Mouse (Mus musculus) CH12.LX (cell line): ENCODE data around the gene Pnliprp1. TPM values are rescaled to one million over a fixed set of nuclear protein-coding genes. Genes with fewer than 3 reads are reported as not detected.

ENCODE experiments used
- DNase-seq: peaks from one replicate; pipeline ENCODE4 v3.0.0-alpha.2; 2013; ENCODE audit errors: extremely low read depth
- H3K27ac ChIP-seq: 2 replicates; pipeline ENCODE4 v1.5.1; 2012; ENCODE audit warnings: low read depth, mild to moderate bottlenecking, control low read depth, moderate library complexity; ENCODE audit not compliant: insufficient read depth
- H3K27me3 ChIP-seq: replicated peaks from 2 replicates; pipeline ENCODE3; 2012; ENCODE audit warnings: inconsistent platforms
- H3K36me3 ChIP-seq, 2 experiments: replicated peaks in 1 of 2; 2 replicates each; pipeline versions ENCODE3 to v1.6.1; 2012; ENCODE audit warnings: inconsistent platforms in 1 of 2, low read length in 1 of 2, mild to moderate bottlenecking in 1 of 2, mixed read lengths in 1 of 2, moderate library complexity in 1 of 2; ENCODE audit not compliant: control insufficient read depth in 1 of 2, insufficient read depth in 1 of 2
- H3K4me1 ChIP-seq, 2 experiments: 2 replicates each; pipeline ENCODE4 v1.6.1; 2012; ENCODE audit warnings: inconsistent platforms in 1 of 2, moderate library complexity in 1 of 2; ENCODE audit not compliant: insufficient read depth in 2 of 2, control insufficient read depth in 1 of 2
- H3K4me2 ChIP-seq: 2 replicates; pipeline ENCODE4 v1.6.1; 2012; ENCODE audit warnings: low read depth, mild to moderate bottlenecking, control low read depth; ENCODE audit not compliant: poor library complexity, insufficient read depth, severe bottlenecking
- H3K4me3 ChIP-seq, 3 experiments: fragments of 150-350 bp in 1 of 3; sonication (generic) in 1 of 3; replicated peaks in 1 of 3; 2 replicates each; pipeline versions ENCODE3 to v1.5.1; 2011 to 2012; ENCODE audit warnings: low read depth in 2 of 3, low read length in 2 of 3, mild to moderate bottlenecking in 2 of 3, moderate library complexity in 2 of 3, control low read depth in 1 of 3, improper control_type of control experiment in 1 of 3, inconsistent platforms in 1 of 3, mixed read lengths in 1 of 3; ENCODE audit not compliant: poor library complexity in 1 of 3
- H3K79me2 ChIP-seq: replicated peaks from 2 replicates; pipeline ENCODE4 v1.6.1; 2012; ENCODE audit warnings: mild to moderate bottlenecking, moderate library complexity; ENCODE audit not compliant: control insufficient read depth, poor library complexity, insufficient read depth, severe bottlenecking; ENCODE audit errors: extremely low read depth
- H3K9ac ChIP-seq: 2 replicates; pipeline ENCODE4 v1.6.1; 2012; ENCODE audit warnings: low read depth, mild to moderate bottlenecking, control low read depth, moderate library complexity; ENCODE audit not compliant: insufficient read depth
- H3K9me3 ChIP-seq: replicated peaks from 2 replicates; pipeline ENCODE3; 2012; ENCODE audit warnings: low read length, inconsistent platforms, mixed read lengths
- ELF1 ChIP-seq: IDR thresholded peaks from 2 replicates; pipeline ENCODE4 v1.6.1; 2014; ENCODE audit warnings: low read depth, mild to moderate bottlenecking, inconsistent platforms, low read length, improper control_type of control experiment
- GABPA ChIP-seq: IDR thresholded peaks from 2 replicates; pipeline ENCODE4 v1.6.1; 2012; ENCODE audit warnings: low read depth, low read length, improper control_type of control experiment, inconsistent platforms; ENCODE audit not compliant: insufficient replicate concordance
- HCFC1 ChIP-seq: IDR thresholded peaks from 2 replicates; pipeline ENCODE4 v1.6.1; 2012; ENCODE audit warnings: low read depth, mild to moderate bottlenecking, inconsistent platforms, low read length, improper control_type of control experiment
- IRF4 ChIP-seq: IDR thresholded peaks from 2 replicates; pipeline ENCODE4 v1.6.1; 2014; ENCODE audit warnings: low read depth, mild to moderate bottlenecking, inconsistent platforms, low read length, improper control_type of control experiment
- MAFK ChIP-seq: IDR thresholded peaks from 2 replicates; pipeline ENCODE4 v1.6.1; 2011; ENCODE audit warnings: low read length, improper control_type of control experiment; ENCODE audit not compliant: insufficient replicate concordance
- MAX ChIP-seq: IDR thresholded peaks from 2 replicates; pipeline ENCODE4 v1.6.1; 2011; ENCODE audit warnings: low read length, improper control_type of control experiment
- MAZ ChIP-seq: IDR thresholded peaks from 2 replicates; pipeline ENCODE4 v1.6.1; 2012; ENCODE audit warnings: low read depth, mild to moderate bottlenecking, inconsistent platforms, low read length, improper control_type of control experiment, moderate library complexity
- PAX5 ChIP-seq: IDR thresholded peaks from 2 replicates; pipeline ENCODE4 v1.6.1; 2012; ENCODE audit warnings: low read length, inconsistent platforms, mixed read lengths
- POLR2A ChIP-seq: IDR thresholded peaks from 2 replicates; pipeline ENCODE4 v1.6.1; 2011; ENCODE audit warnings: low read depth, mild to moderate bottlenecking, improper control_type of control experiment, low read length
- POLR2AphosphoS2 ChIP-seq: IDR thresholded peaks from 2 replicates; pipeline ENCODE4 v1.6.1; 2011; ENCODE audit warnings: low read depth, low read length, improper control_type of control experiment
- RCOR1 ChIP-seq: conservative IDR thresholded peaks from 2 replicates; pipeline ENCODE4 v1.6.1; 2012; ENCODE audit warnings: low read depth, mild to moderate bottlenecking, inconsistent platforms, low read length, improper control_type of control experiment
- SIN3A ChIP-seq: IDR thresholded peaks from 2 replicates; pipeline ENCODE4 v1.6.1; 2012; ENCODE audit warnings: low read length, improper control_type of control experiment, inconsistent platforms
- TCF12 ChIP-seq: IDR thresholded peaks from 2 replicates; pipeline ENCODE4 v1.6.1; 2014; ENCODE audit warnings: low read depth, mild to moderate bottlenecking, inconsistent platforms, low read length, improper control_type of control experiment
- UBTF ChIP-seq: IDR thresholded peaks from 2 replicates; pipeline ENCODE4 v1.6.1; 2012; ENCODE audit warnings: low read depth, mild to moderate bottlenecking, inconsistent platforms, low read length, improper control_type of control experiment, moderate library complexity
- ZMIZ1 ChIP-seq: IDR thresholded peaks from 2 replicates; pipeline ENCODE4 v1.6.1; 2012; ENCODE audit warnings: low read depth, mild to moderate bottlenecking, inconsistent platforms, low read length, improper control_type of control experiment
- ZNF384 ChIP-seq: IDR thresholded peaks from 2 replicates; pipeline ENCODE4 v1.6.1; 2012; ENCODE audit warnings: low read depth, low read length, improper control_type of control experiment, inconsistent platforms
- dilution Hi-C: fragments of 300-500 bp; cut with MboI; formaldehyde crosslinking; loops from 2 replicates; pipeline ENCODE4 v1.14.3; 2020; ENCODE audit warnings: low sequenced_read_pairs; ENCODE audit not compliant: extremely low pct_unique_long_range_greater_than_20kb, extremely low pct_ligation_motif_present
- in situ Hi-C: fragments of 300-500 bp; cut with MboI; formaldehyde crosslinking; loops from 3 replicates; pipeline ENCODE4 v1.14.3; 2019; ENCODE audit warnings: low sequenced_read_pairs, low pct_ligation_motif_present, low pct_unique_long_range_greater_than_20kb, mixed read lengths
- polyA plus RNA-seq: library from polyadenylated mRNA; unstranded; fragments of >175 nt; gene quantifications from 2 replicates; pipeline ENCODE4 v1.2.1, GENCODE M21; 2012; ENCODE audit warnings: low read depth; ENCODE audit not compliant: insufficient read length
- total RNA-seq, 2 experiments: library from RNA; depleted of rRNA; stranded (reverse); fragments of 300-350 nt in 1 of 2; fragments of >200 nt in 1 of 2; gene quantifications; 2 replicates each; pipeline ENCODE4 v1.2.3; 2012 to 2014

Gene Pnliprp1
- total and polyA plus RNA-seq, 3 experiments = not detected

- no peak overlapping the region for H3K9ac ChIP-seq
- no peak overlapping the region for H3K27ac ChIP-seq
- H3K36me3 ChIP-seq = no peaks in the 10 kb centered on the region
- DNase-seq = no peak
- H3K79me2 ChIP-seq = no peaks in the 10 kb centered on the region
- H3K4me2 ChIP-seq = no peak overlapping the region
- H3K9me3 ChIP-seq = no peaks in the 10 kb centered on the region
- in situ Hi-C loops = no loop called here
- TF ChIP-seq POLR2AphosphoS2 = no peak
- TF ChIP-seq SIN3A = no peak
- TF ChIP-seq HCFC1 = no peak
- no peak for TF ChIP-seq MAFK
- no peak for TF ChIP-seq TCF12
- no peak for TF ChIP-seq ZMIZ1
- TF ChIP-seq MAZ = no peak
- TF ChIP-seq ELF1 = no peak
- no peak for TF ChIP-seq MAX
- TF ChIP-seq ZNF384 = no peak
- TF ChIP-seq GABPA = no peak
- dilution Hi-C loops = no loop called here
- H3K4me1 ChIP-seq = peaks cover 3 to 5% of the 10 kb centered on the region in 2 experiments; a peak in 2 of 4 replicates
- H3K27me3 ChIP-seq = no peaks in the 10 kb centered on the region
- no peak overlapping the region for H3K4me3 ChIP-seq
These were observed 931 bp upstream of the Pnliprp1 start for GRCm38 (mm10) chr19:58727756-58728155.

DNA sequence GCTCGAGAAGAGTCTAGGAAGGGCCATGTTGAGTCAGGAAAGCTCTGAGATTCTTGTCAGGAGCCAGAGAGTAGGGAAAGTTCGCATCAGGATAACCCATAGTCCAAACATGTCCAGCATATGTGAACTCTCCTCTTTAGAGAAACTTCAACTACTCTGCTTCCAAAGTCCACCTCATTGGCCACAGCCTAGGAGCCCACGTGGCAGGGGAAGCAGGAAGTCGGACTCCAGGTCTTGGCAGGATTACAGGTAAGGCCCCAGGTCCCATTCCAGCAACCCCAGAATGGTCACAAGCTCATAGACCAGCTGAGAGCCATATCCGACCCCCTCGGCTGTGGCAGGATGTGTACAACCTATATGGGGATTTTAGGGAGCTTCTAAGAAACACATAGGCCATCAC lies 4.5 kb downstream of the Pnliprp1 start:
- Histone ChIP-seq H3K9ac (no peak overlapping the region), H3K9me3 (no peaks in the 10 kb centered on the region), H3K27me3 (no peaks in the 10 kb centered on the region), H3K36me3 (no peaks in the 10 kb centered on the region), H3K27ac (no peak overlapping the region), H3K4me2 (no peak overlapping the region), H3K79me2 (no peaks in the 10 kb centered on the region), H3K4me3 (no peak overlapping the region), H3K4me1 (peaks cover 0 to 7% of the 10 kb centered on the region in 2 experiments; a peak in 2 of 4 replicates)
- dilution Hi-C loops = no loop called here
- in situ Hi-C loops = no loop called here
- DNase-seq = no peak
- no peak for TF ChIP-seq PAX5
- no peak for TF ChIP-seq POLR2A
- no peak for TF ChIP-seq RCOR1
- TF ChIP-seq POLR2AphosphoS2 = no peak

- no peak overlapping the region for H3K4me3 ChIP-seq
- H3K79me2 ChIP-seq = no peaks in the 10 kb centered on the region
- peaks cover 0 to 11% of the 10 kb centered on the region in 2 experiments; a peak in 1 of 4 replicates for H3K4me1 ChIP-seq
- H3K27me3 ChIP-seq = no peaks in the 10 kb centered on the region
- no peak overlapping the region for H3K9ac ChIP-seq
- no peaks in the 10 kb centered on the region for H3K9me3 ChIP-seq
- DNase-seq = no peak
- H3K4me2 ChIP-seq = no peak overlapping the region
- TF ChIP-seq IRF4 (no peak), UBTF (no peak)
- H3K27ac ChIP-seq = no peak overlapping the region
- dilution Hi-C loops = no loop called here
- no peaks in the 10 kb centered on the region for H3K36me3 ChIP-seq
- in situ Hi-C loops = no loop called here
These were observed 9.4 kb downstream of the Pnliprp1 start for GRCm38 (mm10) chr19:58738111-58738510.
